Mouse (Mus musculus) heart, embryonic 13.5 days (tissue): ENCODE results near the gene Gm3072. TPM values are rescaled to one million over a fixed set of nuclear protein-coding genes. Genes with fewer than 3 reads are reported as not detected.
"Not testable (repeated sequence)": the region's sequence is repeated elsewhere in the genome, so short reads cannot be mapped to it uniquely, and the experiment has no call there.

Experiments
- ATAC-seq: fragments of 200-750 bp; cut with Nextera tagmentation; 2 replicates; pipeline ENCODE4 v1.8.0; 2017; ENCODE audit warnings: moderate TSS enrichment; ENCODE audit not compliant: insufficient number of reproducible peaks, low FRiP score, low TSS enrichment; ENCODE audit errors: extremely low read depth
- H3K27ac ChIP-seq: fragments of 300-500 bp; sonication (generic); replicated peaks from 2 replicates; pipeline ENCODE4 v1.5.1; 2015; ENCODE audit warnings: moderate library complexity, mild to moderate bottlenecking, inconsistent platforms
- H3K27me3 ChIP-seq: fragments of 300-500 bp; sonication (generic); replicated peaks from 2 replicates; pipeline ENCODE4 v1.6.1; 2015; ENCODE audit warnings: mild to moderate bottlenecking, inconsistent platforms
- H3K36me3 ChIP-seq: fragments of 300-500 bp; sonication (generic); 2 replicates; pipeline ENCODE4 v1.6.1; 2015; ENCODE audit warnings: mild to moderate bottlenecking, inconsistent platforms
- H3K4me1 ChIP-seq: fragments of 300-500 bp; sonication (generic); 2 replicates; pipeline ENCODE4 v1.6.1; 2015; ENCODE audit warnings: inconsistent platforms
- H3K4me2 ChIP-seq: fragments of 300-500 bp; sonication (generic); 2 replicates; pipeline ENCODE4 v1.6.1; 2015; ENCODE audit warnings: inconsistent platforms, mild to moderate bottlenecking, moderate library complexity
- H3K4me3 ChIP-seq: fragments of 300-500 bp; sonication (generic); 2 replicates; pipeline ENCODE4 v1.5.1; 2015; ENCODE audit warnings: moderate library complexity, mild to moderate bottlenecking, inconsistent platforms
- H3K9ac ChIP-seq: fragments of 300-500 bp; sonication (generic); 2 replicates; pipeline ENCODE4 v1.6.1; 2015; ENCODE audit warnings: inconsistent platforms, mild to moderate bottlenecking, moderate library complexity
- H3K9me3 ChIP-seq: fragments of 300-500 bp; sonication (generic); 2 replicates; pipeline ENCODE4 v1.6.1; 2016; ENCODE audit warnings: inconsistent platforms
- WGBS: fragments of 180-500 bp; shearing (Covaris S2); methylation state at CpG from one replicate; pipeline ENCODE4 v1.1.7; 2015; ENCODE audit warnings: mixed read lengths; 5-methylcytosine and 5-hydroxymethylcytosine counted together
- polyA plus RNA-seq: library from polyadenylated mRNA; unstranded; fragments of >200 nt; fragmentation: Nextera tagmentation; extraction: Ambion mirVana; gene quantifications from 2 replicates; pipeline ENCODE4 v1.2.1, GENCODE M21; 2015

The Gm3072 gene
- not detected in 2 replicates for polyA plus RNA-seq

DNA sequence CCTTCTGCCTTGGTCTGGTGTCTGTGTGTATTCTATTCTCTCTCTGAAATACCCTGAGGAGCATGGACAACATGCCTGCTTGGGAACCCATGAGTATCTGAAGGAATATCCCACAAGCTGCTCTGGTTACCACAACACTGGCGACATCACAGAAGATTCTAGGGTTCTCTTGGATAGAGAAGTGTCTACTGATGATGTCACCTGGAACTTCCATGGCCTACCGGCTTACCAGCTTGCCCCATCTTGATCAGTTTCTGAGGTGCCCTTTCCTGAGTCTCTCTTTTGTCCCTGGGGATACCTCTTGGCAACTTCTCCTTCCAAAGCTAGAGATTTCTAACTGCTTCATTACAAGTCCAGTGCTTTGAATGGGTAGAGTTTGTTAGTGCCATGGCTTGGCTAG is at the start of gene Gm3072:
TSS of gene Gm3072 (minus strand) at position 101 of the 400 bp plus-strand sequence.
- not testable (repeated sequence) for H3K4me1 ChIP-seq, H3K4me3 ChIP-seq, H3K9ac ChIP-seq, H3K27me3 ChIP-seq, ATAC-seq, H3K4me2 ChIP-seq, H3K27ac ChIP-seq, H3K36me3 ChIP-seq, H3K9me3 ChIP-seq
- 67% methylated on average over 1 of the region's 2 CpGs for WGBS

DNA sequence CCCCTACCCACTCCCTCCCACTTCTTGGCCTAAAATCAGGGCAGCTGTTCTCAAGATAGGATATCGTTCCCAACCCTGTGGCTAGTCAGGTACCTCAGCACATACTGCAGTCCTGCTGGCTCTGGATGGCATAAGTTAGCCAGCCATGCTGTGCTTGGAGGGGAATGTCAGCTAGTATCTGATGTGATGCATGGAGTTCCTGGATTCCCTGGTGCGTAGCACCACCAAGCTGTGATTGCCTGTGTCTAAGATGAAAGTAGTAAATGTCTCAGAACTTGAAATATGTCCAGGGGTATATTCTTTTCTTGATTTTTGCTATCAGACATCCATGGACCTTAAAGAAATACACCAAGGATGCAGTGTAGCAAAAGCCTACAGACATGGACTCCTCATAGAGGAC is 23.8 kb upstream of the Gm3072 start:
- not testable (repeated sequence) for H3K27me3 ChIP-seq, H3K36me3 ChIP-seq, ATAC-seq, H3K9me3 ChIP-seq, H3K4me2 ChIP-seq, H3K4me1 ChIP-seq, H3K4me3 ChIP-seq, H3K27ac ChIP-seq, H3K9ac ChIP-seq
- WGBS: 71% methylated on average over 2 of the region's 2 CpGs

DNA sequence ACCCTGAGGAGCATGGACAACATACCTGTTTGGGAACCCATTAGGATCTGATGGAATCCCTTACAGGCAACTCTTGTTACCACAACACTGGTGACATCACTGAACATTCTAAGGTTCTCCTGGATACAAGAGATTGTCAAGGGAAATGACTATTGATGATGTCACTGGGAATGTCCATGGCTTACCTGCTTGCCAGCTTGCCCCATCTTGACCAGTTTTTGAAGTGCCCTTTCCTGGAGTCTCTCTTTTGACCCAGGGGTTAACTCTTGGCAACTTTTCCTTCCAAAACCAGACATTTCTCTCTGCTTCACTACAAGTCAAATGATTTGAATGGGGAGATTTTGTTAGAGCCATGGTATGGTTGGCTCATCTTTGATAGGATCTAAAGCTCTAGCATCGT is 22.0 kb upstream of the Gm3072 start, which contains the start of gene Gm3676:
TSS of gene Gm3676 (minus strand) at position 101 of the 400 bp plus-strand sequence.
- H3K9ac ChIP-seq, H3K9me3 ChIP-seq, H3K4me3 ChIP-seq, H3K4me1 ChIP-seq, ATAC-seq, H3K27me3 ChIP-seq, H3K36me3 ChIP-seq, H3K27ac ChIP-seq, H3K4me2 ChIP-seq: not testable (repeated sequence)
- no CpG with 5 or more reads among the region's 1 CpGs for WGBS

DNA sequence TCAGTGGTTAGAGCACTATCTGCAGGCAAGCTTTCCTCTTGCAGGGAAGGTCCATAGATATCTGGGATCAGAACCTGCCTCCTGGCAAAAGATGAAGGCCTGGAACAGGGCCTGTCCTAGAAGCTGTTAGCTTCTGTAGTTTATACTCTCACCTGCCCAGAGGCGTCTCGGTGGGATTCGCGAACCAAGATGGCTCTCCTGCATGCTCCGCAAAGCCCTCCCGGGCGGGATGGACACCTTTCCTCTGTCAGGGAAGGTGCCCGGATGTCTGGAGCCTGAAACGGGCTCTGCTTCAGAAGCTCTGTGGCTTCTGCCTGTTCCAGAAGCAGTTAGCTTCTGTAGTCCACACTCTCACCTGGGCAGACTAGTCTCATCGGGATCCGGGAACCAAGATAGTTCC is 5.7 kb upstream of the Gm3072 start:
- WGBS: 89% methylated on average over 9 of the region's 11 CpGs
- not testable (repeated sequence) for H3K4me3 ChIP-seq, ATAC-seq, H3K27me3 ChIP-seq, H3K4me1 ChIP-seq, H3K9ac ChIP-seq, H3K36me3 ChIP-seq, H3K9me3 ChIP-seq, H3K27ac ChIP-seq, H3K4me2 ChIP-seq

DNA sequence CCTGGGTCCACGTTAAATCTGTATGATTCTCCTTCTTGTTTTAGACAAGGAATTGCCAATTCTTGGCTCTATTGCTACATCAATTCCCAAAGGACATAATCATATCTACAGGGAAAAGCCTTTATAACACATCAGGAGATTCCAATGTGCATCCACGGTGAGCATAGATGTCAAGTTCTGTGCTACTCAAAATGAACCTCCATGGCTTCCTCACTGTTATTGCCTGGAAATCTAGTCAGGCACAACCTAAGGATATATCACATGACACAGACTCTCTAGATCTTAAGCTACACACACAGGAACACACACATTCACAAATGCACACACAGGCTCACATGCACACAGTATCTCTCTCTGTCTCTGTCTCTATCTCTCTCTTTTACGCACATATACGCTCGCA is 1.9 kb downstream of the Gm3072 start:
- not testable (repeated sequence) for H3K4me1 ChIP-seq, H3K9ac ChIP-seq, H3K4me3 ChIP-seq, H3K4me2 ChIP-seq, H3K27me3 ChIP-seq, H3K27ac ChIP-seq, H3K9me3 ChIP-seq, H3K36me3 ChIP-seq, ATAC-seq
- 83% methylated on average over 5 of the region's 5 CpGs for WGBS

DNA sequence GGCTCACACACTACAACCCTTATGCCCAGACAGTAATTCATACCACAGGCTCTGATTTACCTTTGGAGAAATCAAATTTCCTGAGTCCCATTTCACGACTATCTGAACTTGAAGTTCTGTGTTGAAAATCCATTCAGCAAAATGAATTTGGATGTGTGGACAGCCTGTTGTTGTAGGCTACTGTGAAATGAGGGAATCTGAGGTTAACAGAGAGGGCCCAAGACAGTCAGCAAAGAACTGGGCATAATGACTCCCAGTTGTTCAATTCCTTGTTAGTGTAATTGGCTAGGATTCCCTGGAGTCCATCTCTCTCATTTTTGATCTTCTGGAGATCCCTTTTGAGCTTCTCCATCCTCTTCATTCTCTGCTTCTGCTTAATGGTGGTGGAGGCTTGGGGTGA is 13.7 kb downstream of the Gm3072 start:
- 52% methylated on average over 1 of the region's 1 CpGs for WGBS
- H3K9me3 ChIP-seq, H3K4me1 ChIP-seq, H3K27me3 ChIP-seq, H3K27ac ChIP-seq, H3K4me3 ChIP-seq, ATAC-seq, H3K4me2 ChIP-seq, H3K36me3 ChIP-seq, H3K9ac ChIP-seq: not testable (repeated sequence)

DNA sequence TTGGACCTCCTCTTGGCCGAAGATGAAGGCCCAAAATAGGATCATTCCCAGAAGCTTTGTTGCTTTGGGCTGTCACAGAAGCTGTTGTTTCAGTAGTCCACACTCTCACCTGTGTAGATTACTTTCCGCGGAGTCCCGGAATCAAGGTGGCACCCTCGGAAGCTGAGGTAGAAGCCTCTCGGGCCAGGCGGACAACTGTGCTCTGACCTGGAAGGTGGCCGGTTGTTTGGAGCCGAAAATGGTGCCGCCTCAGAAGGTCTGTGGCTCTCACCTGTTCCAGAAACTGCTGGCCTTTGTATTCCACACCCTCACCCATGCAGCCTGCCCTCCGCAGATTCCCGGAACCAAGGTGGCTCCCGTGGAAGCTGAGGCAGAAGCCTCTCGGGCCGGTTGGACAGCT is 23.5 kb downstream of the Gm3072 start:
- H3K4me1 ChIP-seq, ATAC-seq, H3K4me3 ChIP-seq, H3K27me3 ChIP-seq, H3K9ac ChIP-seq, H3K9me3 ChIP-seq, H3K36me3 ChIP-seq, H3K27ac ChIP-seq, H3K4me2 ChIP-seq: not testable (repeated sequence)
- 85% methylated on average over 15 of the region's 15 CpGs for WGBS

DNA sequence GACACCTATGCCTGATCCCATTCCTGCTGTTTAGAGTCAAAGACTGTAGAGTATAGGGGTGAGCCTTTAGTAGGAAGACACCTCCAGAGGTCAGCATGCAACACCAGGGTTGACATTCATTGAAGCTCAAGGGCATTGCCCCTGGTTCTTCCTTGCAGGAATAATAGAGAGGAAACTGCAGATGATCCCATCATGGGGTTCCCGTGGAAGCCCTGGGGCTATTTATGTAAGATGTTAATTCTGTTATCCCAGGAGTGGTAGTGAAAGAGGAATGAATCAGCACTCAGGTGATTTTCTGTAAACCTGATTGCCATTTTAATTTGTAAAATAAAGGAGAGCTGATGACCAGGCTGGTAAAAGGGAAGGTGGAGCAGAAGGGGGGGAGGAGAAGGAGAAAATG is 38.1 kb downstream of the Gm3072 start:
- H3K9me3 ChIP-seq, H3K4me2 ChIP-seq, ATAC-seq, H3K4me1 ChIP-seq, H3K4me3 ChIP-seq, H3K27me3 ChIP-seq, H3K27ac ChIP-seq, H3K36me3 ChIP-seq, H3K9ac ChIP-seq: not testable (repeated sequence)
- WGBS: 67% methylated on average over 1 of the region's 1 CpGs

DNA sequence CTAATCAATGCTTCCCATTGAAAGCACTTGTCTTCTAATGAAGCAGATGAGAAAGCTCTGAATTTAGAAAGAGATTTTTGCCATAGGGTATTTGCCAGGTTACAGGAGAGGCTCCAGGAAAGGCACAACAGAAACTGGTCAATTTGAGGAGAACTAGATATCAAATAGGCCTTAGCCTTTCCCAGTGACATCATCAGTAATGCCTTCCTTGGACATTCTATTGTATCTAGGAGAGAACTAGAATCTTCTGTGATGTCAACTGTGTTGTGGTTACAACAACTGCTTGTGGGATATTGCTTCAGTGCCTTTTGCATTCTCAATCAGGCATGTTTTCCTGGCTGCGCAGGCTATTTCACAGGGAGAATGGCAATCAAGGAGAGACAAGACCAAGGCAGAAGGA is 51.5 kb downstream of the Gm3072 start, which contains the start of gene 1700049E17Rik2:
TSS of gene 1700049E17Rik2 (plus strand) at position 301 of the 400 bp plus-strand sequence.
- H3K4me3 ChIP-seq, H3K27me3 ChIP-seq, H3K4me1 ChIP-seq, ATAC-seq, H3K27ac ChIP-seq, H3K36me3 ChIP-seq, H3K4me2 ChIP-seq, H3K9ac ChIP-seq, H3K9me3 ChIP-seq: not testable (repeated sequence)
- no CpG with 5 or more reads among the region's 1 CpGs for WGBS

Other genes starting within 250 kb of the Gm3072 start
- not detected in 2 replicates for gene Gm7945, start 238.2 kb downstream of the Gm3072 start, polyA plus RNA-seq
- gene Gm6482, start 216.3 kb downstream of the Gm3072 start, polyA plus RNA-seq: not detected in 2 replicates
- gene Gm7954, start 171.1 kb downstream of the Gm3072 start, polyA plus RNA-seq: not detected in 2 replicates
- not detected in 2 replicates for gene Gm3486, start 135.1 kb downstream of the Gm3072 start, polyA plus RNA-seq
- gene Gm7970, start 69.0 kb downstream of the Gm3072 start, polyA plus RNA-seq: not detected in 2 replicates
- gene 1700049E17Rik2, start 51.4 kb downstream of the Gm3072 start, polyA plus RNA-seq: not detected in 2 replicates
- not detected in 2 replicates for gene Gm3676, start 21.9 kb upstream of the Gm3072 start, polyA plus RNA-seq
- gene Gm8068, start 77.3 kb upstream of the Gm3072 start, polyA plus RNA-seq: not detected in 2 replicates
- not detected in 2 replicates for gene Gm7929, start 126.0 kb upstream of the Gm3072 start, polyA plus RNA-seq
- not detected in 2 replicates for gene Gm47189, start 147.8 kb upstream of the Gm3072 start, polyA plus RNA-seq